Mouse (Mus musculus): ENCODE measurements around the gene Il10ra.
A peak's percentile ranks its signal among the peaks of the same experiment; 100 is the strongest.

The Il10ra gene

DNA sequence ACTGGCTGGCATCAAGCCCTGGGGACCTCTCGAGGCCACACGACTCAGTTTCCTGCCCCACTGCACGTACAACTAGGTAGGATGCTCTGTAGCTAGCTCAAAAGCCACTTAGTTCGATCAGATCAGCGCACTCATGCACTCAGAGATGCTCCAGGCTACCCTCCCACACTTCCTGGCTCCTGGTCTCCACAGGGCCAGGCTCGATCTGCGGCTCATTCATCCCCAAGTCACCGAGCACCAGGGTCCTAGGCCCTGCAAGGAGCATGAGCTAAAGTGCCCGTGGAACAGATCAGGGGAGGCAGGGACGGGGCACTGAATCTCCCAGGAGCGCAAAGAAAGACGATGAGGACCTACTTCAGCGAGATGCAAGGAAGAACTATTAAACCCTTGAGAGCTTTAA, 9.9 kb downstream of the Il10ra start:
- no peak for DNase-seq (ENCODE audit: inconsistent ontology term)

- DNase-seq (ENCODE audit: inconsistent ontology term): no peak
Measured at GRCm38 (mm10) chr9:45255967-45256366, 13.0 kb downstream of the Il10ra start.

- no peak for DNase-seq (ENCODE audit: inconsistent ontology term)
Measured at GRCm38 (mm10) chr9:45255431-45255830, 13.5 kb downstream of the Il10ra start.

DNA sequence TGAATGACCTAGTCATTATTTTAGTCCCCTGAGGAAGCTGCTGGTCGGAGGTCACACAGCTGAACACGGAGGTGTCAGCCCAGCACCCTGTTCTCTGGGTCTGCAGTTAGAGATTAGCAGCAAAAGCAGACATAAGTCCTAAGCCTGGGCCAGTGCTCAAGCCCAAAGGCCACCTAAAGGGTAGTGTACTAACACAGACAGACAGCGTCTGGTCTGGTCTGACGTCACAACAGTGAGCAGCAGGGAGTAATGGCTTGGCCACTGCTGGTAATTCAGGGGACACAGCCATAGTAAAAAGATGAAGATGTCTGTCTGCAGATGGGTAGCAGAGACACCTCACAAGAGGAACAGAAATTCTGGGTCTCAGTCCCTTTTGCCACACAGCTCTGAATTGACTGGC, 14.3 kb downstream of the Il10ra start:
- no peak for DNase-seq (ENCODE audit: inconsistent ontology term)

GRCm38 (mm10) chr9:45254021-45254420, 14.9 kb downstream of the Il10ra start:
- DNase-seq (ENCODE audit: inconsistent ontology term): no peak

DNA sequence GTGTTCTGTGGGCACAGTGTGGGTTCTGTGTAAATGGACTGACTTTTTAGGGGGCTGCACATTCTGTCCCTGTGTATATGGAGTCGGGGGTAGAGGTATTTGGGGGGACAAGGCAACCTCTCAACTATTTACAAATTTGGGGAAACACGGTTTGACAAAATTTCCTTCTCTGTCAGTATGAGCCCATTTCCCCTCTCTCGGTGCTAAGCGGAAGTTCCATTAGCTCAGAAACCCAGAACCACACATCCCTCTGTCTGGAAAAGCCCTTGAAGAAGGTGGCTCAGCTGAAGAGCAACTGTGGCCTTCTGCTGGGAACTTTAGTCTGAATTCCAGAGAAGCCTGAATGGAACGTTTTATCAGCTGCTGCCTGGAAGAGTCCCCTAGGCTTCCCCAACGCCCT, 16.6 kb downstream of the Il10ra start:
- no peak for DNase-seq (ENCODE audit: inconsistent ontology term)

GRCm38 (mm10) chr9:45251990-45252389, 17.0 kb downstream of the Il10ra start:
- DNase-seq (ENCODE audit: inconsistent ontology term): no peak

- DNase-seq (ENCODE audit: inconsistent ontology term): no peak
Measured at GRCm38 (mm10) chr9:45251281-45251680, 17.7 kb downstream of the Il10ra start.

DNA sequence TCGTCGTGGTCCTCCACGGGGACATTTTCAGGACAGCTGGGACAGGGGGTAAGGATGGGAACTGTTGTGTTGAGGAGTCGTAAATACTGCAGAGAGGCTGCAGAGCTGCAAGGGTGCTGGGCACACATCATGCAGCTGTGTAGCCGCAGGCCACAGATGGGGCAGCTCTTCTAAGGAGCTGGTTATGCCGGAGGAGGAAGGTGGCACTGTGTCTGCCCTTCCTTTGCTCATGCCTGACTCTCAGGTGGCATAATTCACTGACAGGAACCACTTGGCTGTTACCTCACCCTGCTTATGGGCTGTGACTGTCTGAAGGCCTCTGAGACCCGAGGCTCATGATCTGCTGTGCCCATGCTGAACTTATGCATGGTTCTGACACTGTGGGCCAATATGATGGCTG, 18.6 kb downstream of the Il10ra start:
- DNase-seq (ENCODE audit: inconsistent ontology term): no peak

DNA sequence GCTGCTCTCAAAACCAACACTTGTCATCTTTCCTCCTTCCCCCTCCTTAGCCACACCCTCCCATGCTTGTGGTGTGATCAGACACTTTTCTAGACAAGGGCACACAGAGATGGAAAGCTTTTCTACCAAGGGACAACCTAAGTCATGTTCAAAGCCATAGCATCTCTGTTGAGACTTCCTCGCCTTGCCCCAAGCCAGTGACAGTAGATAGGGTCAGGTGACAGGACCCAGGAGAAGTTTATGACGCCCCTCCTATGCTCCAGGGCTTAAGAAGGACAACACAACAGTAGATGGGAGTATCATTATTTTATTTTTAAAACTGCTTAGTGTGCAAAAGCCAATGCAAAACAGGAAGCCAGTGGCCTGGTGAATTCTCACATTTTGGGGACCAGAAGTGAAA, 21.4 kb downstream of the Il10ra start:
- DNase-seq (ENCODE audit: inconsistent ontology term): no peak

DNA sequence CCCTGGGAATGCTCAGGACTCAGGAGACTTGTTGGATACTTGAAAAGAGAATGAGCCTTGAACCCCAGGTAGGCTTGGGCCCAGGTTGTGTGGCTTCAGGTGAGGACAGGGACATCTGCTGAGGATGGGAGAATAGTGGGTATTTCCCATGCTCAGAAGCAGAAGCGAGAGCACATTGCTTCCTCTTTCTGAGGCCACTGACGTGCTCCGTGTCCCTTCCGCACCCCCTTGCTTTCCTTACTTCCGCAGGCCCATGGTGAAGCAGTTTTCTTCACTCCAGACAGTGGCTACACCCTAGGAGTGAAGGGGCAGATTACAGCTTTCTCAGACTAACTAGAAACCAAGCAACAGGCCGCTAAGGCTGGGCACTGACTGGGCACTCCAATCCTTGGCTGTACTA, 22.9 kb downstream of the Il10ra start:
- no peak for DNase-seq (ENCODE audit: inconsistent ontology term)

- DNase-seq (ENCODE audit: inconsistent ontology term): no peak
Measured at GRCm38 (mm10) chr9:45245432-45245831, 23.5 kb downstream of the Il10ra start.

GRCm38 (mm10) chr9:45241397-45241796, 27.6 kb downstream of the Il10ra start:
- DNase-seq (ENCODE audit: inconsistent ontology term): no peak

GRCm38 (mm10) chr9:45236744-45237143, 32.2 kb downstream of the Il10ra start:
- no peak for DNase-seq (ENCODE audit: inconsistent ontology term)

DNA sequence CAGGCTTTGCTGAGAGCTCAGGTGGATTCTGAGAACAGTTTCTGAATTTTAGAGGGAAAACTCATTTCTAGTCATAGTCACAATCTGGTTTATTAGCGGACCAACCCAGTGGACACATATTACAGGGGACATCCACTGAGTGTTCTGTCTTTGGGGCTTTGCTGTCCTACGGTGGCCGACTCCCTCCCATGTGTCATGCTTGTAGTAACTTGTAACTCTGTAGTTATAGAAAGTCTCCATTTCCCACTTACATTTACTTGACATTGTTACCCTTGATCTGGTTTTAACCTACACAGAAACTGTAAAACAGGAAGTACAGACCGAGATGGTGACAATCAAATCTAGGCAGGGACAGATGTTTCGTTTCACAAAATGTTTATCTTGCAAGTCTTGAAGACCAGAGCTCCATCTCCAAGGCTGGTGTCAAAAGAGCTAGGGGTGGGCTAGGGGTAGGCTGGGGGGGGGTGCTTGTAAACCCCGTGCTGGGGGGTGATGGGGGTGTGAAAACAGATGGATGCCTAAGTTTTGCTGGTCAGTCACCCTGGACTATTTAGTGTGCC, 33.2 kb downstream of the Il10ra start:
- no peak for DNase-seq (ENCODE audit: inconsistent ontology term)

DNA sequence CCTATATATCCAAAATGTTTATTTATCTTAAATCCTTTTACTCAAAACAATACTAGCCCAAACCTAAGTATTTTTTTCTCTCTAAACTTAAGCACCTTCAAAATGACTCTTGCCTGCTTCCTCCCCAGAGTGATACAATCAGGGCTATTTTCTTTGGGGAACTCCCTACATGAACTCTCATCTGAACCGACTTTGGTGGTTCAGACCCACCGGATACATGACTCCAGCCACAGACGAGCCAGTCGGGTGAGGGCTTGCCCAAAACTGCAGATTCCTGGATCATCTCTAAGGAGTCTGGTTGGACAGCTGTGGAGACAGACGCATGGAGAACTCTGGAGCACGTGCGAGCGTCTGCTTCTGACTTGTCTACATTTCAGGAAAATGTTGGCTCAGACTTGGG, 39.6 kb downstream of the Il10ra start:
- DNase-seq (ENCODE audit: inconsistent ontology term): no peak

DNA sequence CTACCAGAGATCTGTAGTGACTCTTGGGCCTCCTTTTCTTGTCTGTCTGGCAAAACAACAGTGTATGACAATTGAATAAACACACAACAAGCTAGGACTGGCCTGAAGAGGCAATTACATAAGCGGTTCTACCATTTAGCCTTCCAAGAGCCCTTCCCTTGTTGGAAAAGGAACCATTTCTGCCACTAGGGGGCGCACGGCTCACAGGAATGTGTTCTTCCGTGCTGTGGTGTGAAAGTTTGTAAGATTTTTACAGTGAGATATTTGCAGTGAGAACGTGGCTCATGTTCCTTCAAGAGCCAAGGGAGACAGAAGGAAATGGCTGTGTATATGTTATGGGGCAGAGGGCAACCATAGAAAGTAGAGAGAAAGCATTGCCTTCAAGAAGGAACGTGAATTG, 47.4 kb downstream of the Il10ra start:
- DNase-seq (ENCODE audit: inconsistent ontology term): peak; percentile 80

DNA sequence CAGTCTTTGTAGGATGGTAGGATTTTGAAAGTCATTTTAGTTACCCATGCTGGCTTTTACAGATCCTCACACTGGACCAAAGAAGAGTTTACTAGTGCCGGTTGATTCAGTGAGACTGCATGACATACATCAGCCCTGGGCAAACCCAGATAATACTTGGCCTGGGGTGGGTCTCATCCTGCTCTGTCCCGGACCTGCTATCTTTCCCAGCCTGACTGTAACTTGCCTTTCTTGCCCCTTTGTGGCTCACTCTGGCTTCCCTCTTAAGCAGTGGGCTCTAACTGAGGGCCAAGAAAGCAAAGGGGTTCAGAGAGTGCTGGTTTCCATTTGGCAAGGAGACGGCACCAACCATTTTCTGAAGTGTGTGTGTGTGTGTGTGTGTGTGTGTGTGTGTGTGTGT, 49.3 kb downstream of the Il10ra start:
- DNase-seq (ENCODE audit: inconsistent ontology term): no peak

GRCm38 (mm10) chr9:45215526-45216179, 53.3 kb downstream of the Il10ra start:
- DNase-seq (ENCODE audit: inconsistent ontology term): no peak

GRCm38 (mm10) chr9:45212001-45212400, 56.9 kb downstream of the Il10ra start:
- DNase-seq (ENCODE audit: inconsistent ontology term): no peak

DNA sequence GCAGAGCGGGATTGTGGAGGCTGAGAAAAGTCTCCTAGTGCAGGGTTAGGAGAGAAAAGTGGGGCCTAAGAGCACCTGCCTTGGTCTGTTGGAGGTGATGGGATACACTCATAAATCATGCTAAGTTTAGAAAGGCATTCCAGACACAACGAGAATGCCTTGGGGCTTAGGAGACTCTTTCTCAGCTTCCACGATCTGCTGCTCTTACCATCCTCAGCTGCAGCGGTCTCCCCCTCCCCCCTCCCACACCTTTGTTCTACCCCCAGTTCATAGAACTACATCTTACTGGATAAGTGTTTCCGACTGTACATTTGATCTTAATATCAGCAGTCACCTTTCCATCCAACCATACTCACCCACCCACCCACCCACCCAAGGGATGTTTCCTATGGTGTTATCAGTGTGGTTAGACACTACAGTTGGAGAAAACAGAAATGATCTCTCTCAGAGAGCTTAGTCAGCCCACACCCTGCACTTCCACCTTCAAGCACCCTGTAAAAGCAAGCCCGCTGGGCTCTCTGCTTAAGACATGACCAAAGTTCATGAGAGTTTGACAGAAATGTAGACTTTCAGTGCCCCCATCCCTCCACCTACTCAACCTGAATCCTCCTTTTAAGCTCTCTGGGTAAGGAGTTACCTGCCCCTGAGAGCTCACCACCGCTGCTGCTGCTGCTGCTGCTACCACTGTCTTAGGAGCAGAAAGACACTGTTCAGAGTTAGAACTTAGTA, 61.8 kb downstream of the Il10ra start:
- no peak for DNase-seq (ENCODE audit: inconsistent ontology term)

- DNase-seq (ENCODE audit: inconsistent ontology term): no peak
Measured at GRCm38 (mm10) chr9:45206121-45206520, 62.8 kb downstream of the Il10ra start.

DNA sequence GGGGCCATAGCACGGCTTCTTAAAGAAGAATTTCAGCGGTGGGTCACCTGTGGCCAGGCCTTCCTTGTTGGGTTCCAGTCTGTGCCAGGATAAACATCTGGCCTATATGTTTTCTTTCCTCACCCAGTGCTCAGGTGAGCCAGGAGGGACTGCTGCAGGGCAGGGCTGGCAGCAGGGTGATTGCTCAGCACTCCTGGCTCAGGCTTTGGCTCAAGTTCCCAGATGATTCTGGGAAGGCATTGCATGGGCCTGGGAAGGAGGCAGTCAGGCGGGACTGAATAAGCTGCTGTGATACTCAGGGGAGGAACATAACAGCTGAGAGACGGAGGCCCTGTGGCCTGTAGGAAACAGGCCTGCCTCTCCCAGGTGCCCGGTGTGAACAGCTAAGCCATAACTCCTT, 63.8 kb downstream of the Il10ra start:
- no peak for DNase-seq (ENCODE audit: inconsistent ontology term)
